In genomic region chr5:36529698-36530097, GRCm38 (mm10) we compare ENCODE assay signal across 8 mouse cellular contexts. TPM values are rescaled to one million over a fixed set of nuclear protein-coding genes. Genes with fewer than 3 reads are reported as not detected.
DNase-seq lines count a peak whose midpoint lies in the region; ATAC-seq and TF ChIP-seq lines count a peak whose summit lies in the region.

No protein-coding gene starts in this region.

- WGBS in limb, embryonic 14.5 days: 5% methylated on average over 5 of the region's 5 CpGs
- 10% methylated on average over 5 of the region's 5 CpGs for WGBS in stomach, embryonic 16.5 days

- H3K27ac ChIP-seq in limb, embryonic 14.5 days (replicated peaks; ENCODE audit: low read depth, low read length): peak overlapping the region; percentile 56; the same call in 1 of the 2 replicates
- peak overlapping the region; percentile 80 for H3K27ac ChIP-seq in stomach, embryonic 16.5 days (ENCODE audit: low read length)

- H3K4me2 ChIP-seq in limb, embryonic 14.5 days (replicated peaks; ENCODE audit: low read depth, low read length, severe bottlenecking): peak overlapping the region; percentile 74
- H3K4me2 ChIP-seq in stomach, embryonic 16.5 days (ENCODE audit: low read depth, low read length): peak overlapping the region; percentile 72

- no peak for TF ChIP-seq POLR2A in limb, embryonic 14.5 days (IDR thresholded peaks at IDR 0.05; ENCODE audit: borderline replicate concordance, extremely low read depth, insufficient read depth, insufficient read length)

- H3K27me3 ChIP-seq in erythroblast, embryonic 14.5 days (ENCODE audit: control insufficient read depth): no peaks in the 10 kb centered on the region
- H3K27me3 ChIP-seq in limb, embryonic 14.5 days (ENCODE audit: control insufficient read depth, insufficient read depth, low read length): no peaks in the 10 kb centered on the region
- H3K27me3 ChIP-seq in stomach, embryonic 16.5 days (ENCODE audit: control insufficient read depth, insufficient read depth, low read length): no peaks in the 10 kb centered on the region

- peak overlapping the region; percentile 81 for H3K4me3 ChIP-seq in erythroblast, embryonic 14.5 days (replicated peaks)
- H3K4me3 ChIP-seq in limb, embryonic 14.5 days (replicated peaks; ENCODE audit: low read length): peak overlapping the region; percentile 76
- peak overlapping the region; percentile 79 for H3K4me3 ChIP-seq in stomach, embryonic 16.5 days (replicated peaks; ENCODE audit: low read length)

- peaks cover 10% of the 10 kb centered on the region for H3K36me3 ChIP-seq in erythroblast, embryonic 14.5 days (ENCODE audit: control insufficient read depth)
- H3K36me3 ChIP-seq in limb, embryonic 14.5 days (ENCODE audit: control insufficient read depth, insufficient read depth, low read length): peaks cover 5% of the 10 kb centered on the region; the same call in 1 of the 2 replicates
- no peaks in the 10 kb centered on the region for H3K36me3 ChIP-seq in stomach, embryonic 16.5 days (ENCODE audit: control insufficient read depth, insufficient read depth, low read length)

- no peaks in the 10 kb centered on the region for H3K9me3 ChIP-seq in erythroblast, embryonic 14.5 days (ENCODE audit: control insufficient read depth, low read length)
- H3K9me3 ChIP-seq in limb, embryonic 14.5 days (ENCODE audit: control insufficient read depth, low read length): no peaks in the 10 kb centered on the region
- no peaks in the 10 kb centered on the region for H3K9me3 ChIP-seq in stomach, embryonic 16.5 days (replicated peaks; ENCODE audit: control insufficient read depth, low read length)

- no peak for ATAC-seq in erythroblast, adult 5-6 weeks (replicated peaks; ENCODE audit: low FRiP score, poor library complexity, severe bottlenecking)
- ATAC-seq in limb, embryonic 14.5 days (ENCODE audit: low FRiP score, low read depth): no peak
- ATAC-seq in stomach, embryonic 16.5 days (ENCODE audit: insufficient read depth, low FRiP score): no peak

- DNase-seq in right cerebral cortex, postnatal 4 days: peak; percentile 11
- DNase-seq in right cerebral cortex, postnatal 25 days: no peak
- no peak for DNase-seq in limb, embryonic 14.5 days (ENCODE audit: low spot score)
- DNase-seq in layer of hippocampus, adult 8-10 months (ENCODE audit: low spot score in 2 of 2): no peak
- DNase-seq in embryo, embryonic 10.5 days (ENCODE audit: low spot score): no peak

- H3K4me1 ChIP-seq in erythroblast, embryonic 14.5 days (ENCODE audit: control insufficient read depth): peaks cover 45% of the 10 kb centered on the region
- peaks cover 10% of the 10 kb centered on the region; the same call in 1 of the 2 replicates for H3K4me1 ChIP-seq in limb, embryonic 14.5 days (ENCODE audit: control insufficient read depth, insufficient read depth, low read length)
- peaks cover 13% of the 10 kb centered on the region for H3K4me1 ChIP-seq in stomach, embryonic 16.5 days (ENCODE audit: control insufficient read depth, insufficient read depth, low read length)

- peak overlapping the region; percentile 83 for H3K9ac ChIP-seq in limb, embryonic 14.5 days (ENCODE audit: low read depth, low read length, severe bottlenecking)
- peak overlapping the region; percentile 82 for H3K9ac ChIP-seq in stomach, embryonic 16.5 days (ENCODE audit: low read length)

RNA-seq across cellular contexts. Expression of gene Ccdc96, which starts 45.3 kb away (rescaled TPM):
- polyA plus RNA-seq in erythroblast, embryonic 14.5 days (2012): 0.06 and 0.10 TPM in 2 replicates
- total RNA-seq in erythroblast, adult 5-6 weeks (2015; ENCODE audit: low replicate concordance): not detected in 2 replicates
- 0.84 TPM in 1 of 2 replicates, not detected in the other for total RNA-seq in erythroblast, adult 5-6 weeks (2017; ENCODE audit: low replicate concordance)
- 0.09 and 0.11 TPM in 2 replicates for polyA plus RNA-seq in limb, embryonic 14.5 days (2012; rRNA removed)
- 0.08 and 0.15 TPM in 2 replicates for polyA plus RNA-seq in limb, embryonic 14.5 days (2014; fragmentation: Nextera tagmentation; extraction: Ambion mirVana)
- 0.07 and 0.30 TPM in 2 replicates for polyA plus RNA-seq in stomach, embryonic 16.5 days (2015; fragmentation: Nextera tagmentation; extraction: Ambion mirVana)
- 1 to 10 TPM in 3 of 4 experiments, under 1 TPM in 1; 0.87 to 1.7 (median 1.2) TPM for total RNA-seq in layer of hippocampus, adult 8-10 months (2022)

RNA-seq across cellular contexts. Expression of gene Tada2b, which starts 45.6 kb away (rescaled TPM):
- 1.0 and 1.1 TPM in 2 replicates for polyA plus RNA-seq in erythroblast, embryonic 14.5 days (2012)
- 4.8 and 6.5 TPM in 2 replicates for total RNA-seq in erythroblast, adult 5-6 weeks (2015; ENCODE audit: low replicate concordance)
- 2.3 and 9.6 TPM in 2 replicates for total RNA-seq in erythroblast, adult 5-6 weeks (2017; ENCODE audit: low replicate concordance)
- polyA plus RNA-seq in limb, embryonic 14.5 days (2012; rRNA removed): 11.0 and 12.1 TPM in 2 replicates
- polyA plus RNA-seq in limb, embryonic 14.5 days (2014; fragmentation: Nextera tagmentation; extraction: Ambion mirVana): 3.7 and 4.6 TPM in 2 replicates
- polyA plus RNA-seq in stomach, embryonic 16.5 days (2015; fragmentation: Nextera tagmentation; extraction: Ambion mirVana): 1.7 and 2.0 TPM in 2 replicates
- 10 to 100 TPM; 35.2 to 37.2 (median 36.3) TPM for total RNA-seq in layer of hippocampus, adult 8-10 months (2022)
